Mouse (Mus musculus) splenic B cell, adult 2 months (primary cell): ENCODE data around the gene 4921507P07Rik.
"Not testable (repeated sequence)": the region's sequence is repeated elsewhere in the genome, so short reads cannot be mapped to it uniquely, and the experiment has no call there.

ENCODE experiments used
- DNase-seq: peaks from one replicate; pipeline ENCODE4 v3.0.0-alpha.2; 2011; ENCODE audit warnings: low read depth, low spot score
- H3K27me3 ChIP-seq: 2 replicates; pipeline ENCODE4 v1.6.1; 2012; ENCODE audit warnings: mild to moderate bottlenecking, low read length, moderate library complexity, mixed read lengths; ENCODE audit not compliant: control insufficient read depth, poor library complexity, insufficient read depth, severe bottlenecking
- H3K36me3 ChIP-seq: 2 replicates; pipeline ENCODE4 v1.6.1; 2012; ENCODE audit warnings: mild to moderate bottlenecking, low read length, moderate library complexity, mixed read lengths; ENCODE audit not compliant: control insufficient read depth, poor library complexity, insufficient read depth, severe bottlenecking

Gene 4921507P07Rik

DNA sequence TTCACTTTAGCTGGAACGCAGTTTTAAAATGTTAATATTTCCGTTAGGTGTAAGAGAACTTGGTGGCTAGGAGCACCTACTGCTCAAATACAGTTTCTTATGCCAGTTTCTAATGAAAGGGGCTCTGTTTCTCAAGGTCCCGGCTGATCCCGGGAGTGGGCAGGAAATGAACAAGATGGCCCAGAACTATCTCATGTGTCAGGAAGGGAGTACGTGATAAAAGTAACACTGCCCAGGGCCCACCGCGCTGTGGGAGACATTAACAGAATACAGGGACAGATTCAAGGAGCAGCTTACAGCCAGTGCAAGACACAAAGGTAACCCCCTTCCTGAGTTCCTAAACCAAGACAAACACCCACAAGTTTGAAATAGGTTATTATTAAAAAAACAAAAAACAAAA is 10.7 kb downstream of the 4921507P07Rik start:
- no peaks in the 10 kb centered on the region for H3K27me3 ChIP-seq
- no peaks in the 10 kb centered on the region for H3K36me3 ChIP-seq
- DNase-seq = no peak

GRCm38 (mm10) chr6:50571661-50572060 is 24.8 kb downstream of the 4921507P07Rik start:
- no peak for DNase-seq
- Histone ChIP-seq H3K27me3 (no peaks in the 10 kb centered on the region), H3K36me3 (no peaks in the 10 kb centered on the region)

DNA sequence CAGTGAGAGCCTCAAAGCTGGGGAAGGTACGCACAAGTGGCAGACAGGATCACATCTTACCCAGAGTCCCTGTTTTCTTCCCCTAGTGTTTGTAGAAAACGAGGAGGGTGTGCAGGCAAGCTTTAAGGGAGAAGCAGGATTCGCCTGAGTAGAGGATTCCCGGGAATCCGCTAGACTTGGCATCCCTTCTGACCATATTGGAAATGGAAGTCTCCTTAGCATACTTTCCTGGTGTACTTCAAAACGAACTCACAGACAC is 29.5 kb downstream of the 4921507P07Rik start:
- H3K27me3 ChIP-seq = no peaks in the 10 kb centered on the region
- no peak for DNase-seq

DNA sequence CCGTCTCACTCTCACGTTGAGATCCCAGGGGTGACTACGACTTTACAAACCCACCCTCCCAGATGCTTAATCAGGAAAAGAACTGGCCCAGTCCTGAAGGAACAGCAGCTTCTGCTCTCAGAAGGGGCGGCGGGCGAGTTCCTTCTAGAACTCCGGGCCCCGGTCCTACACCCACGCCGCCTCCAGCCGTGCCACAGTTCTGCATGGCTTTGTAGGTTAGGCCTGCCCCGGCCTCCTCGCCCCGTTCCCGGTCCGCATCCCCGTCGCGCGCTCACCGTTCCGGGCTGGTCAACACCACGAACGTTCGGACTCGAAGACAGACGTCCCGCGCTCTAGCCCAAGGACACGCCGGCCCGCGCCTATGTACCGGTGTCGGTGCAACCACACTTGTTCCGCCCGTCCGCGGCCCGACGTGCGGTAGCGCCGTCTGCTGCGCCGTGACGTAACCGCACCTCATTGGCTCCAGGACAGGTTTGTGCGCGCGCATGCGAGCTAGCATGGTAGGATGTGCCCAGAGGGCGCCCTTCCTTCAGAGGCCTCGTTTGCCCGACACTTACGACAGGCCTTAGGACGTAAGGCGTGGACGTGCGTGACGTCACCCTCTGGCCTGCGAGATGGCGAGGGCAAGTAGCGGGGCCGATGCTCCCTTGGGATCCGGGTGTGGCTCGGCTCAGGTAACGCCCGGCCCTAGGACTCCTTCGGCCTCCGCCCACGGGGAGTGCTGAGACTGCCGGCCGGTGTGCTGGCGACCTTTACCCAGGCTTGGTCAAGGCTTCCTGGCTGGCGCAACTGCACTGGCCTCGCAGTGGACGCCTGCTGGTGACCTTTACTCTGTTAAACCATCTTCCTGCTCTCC is 30.1 kb downstream of the 4921507P07Rik start, which contains the start of gene Cycs:
Cycs (minus strand) TSS at position 398 of the 856 bp plus-strand sequence.
- DNase-seq = peak; percentile 100
- Histone ChIP-seq H3K36me3 (no peaks in the 10 kb centered on the region; the same call in 1 of the 2 replicates), H3K27me3 (no peaks in the 10 kb centered on the region)

More for the DNA sequence above, 29.5 kb downstream of the 4921507P07Rik start:
- no peaks in the 10 kb centered on the region; the same call in 1 of the 2 replicates for H3K36me3 ChIP-seq

GRCm38 (mm10) chr6:50563651-50564050 is 32.8 kb downstream of the 4921507P07Rik start:
- no peak for DNase-seq
- H3K27me3 ChIP-seq = no peaks in the 10 kb centered on the region
- no peaks in the 10 kb centered on the region; the same call in 1 of the 2 replicates for H3K36me3 ChIP-seq

- no peak for DNase-seq
- Histone ChIP-seq H3K36me3 (no peaks in the 10 kb centered on the region; the same call in 1 of the 2 replicates), H3K27me3 (no peaks in the 10 kb centered on the region)
Observed at GRCm38 (mm10) chr6:50562421-50562820, 34.0 kb downstream of the 4921507P07Rik start.

DNA sequence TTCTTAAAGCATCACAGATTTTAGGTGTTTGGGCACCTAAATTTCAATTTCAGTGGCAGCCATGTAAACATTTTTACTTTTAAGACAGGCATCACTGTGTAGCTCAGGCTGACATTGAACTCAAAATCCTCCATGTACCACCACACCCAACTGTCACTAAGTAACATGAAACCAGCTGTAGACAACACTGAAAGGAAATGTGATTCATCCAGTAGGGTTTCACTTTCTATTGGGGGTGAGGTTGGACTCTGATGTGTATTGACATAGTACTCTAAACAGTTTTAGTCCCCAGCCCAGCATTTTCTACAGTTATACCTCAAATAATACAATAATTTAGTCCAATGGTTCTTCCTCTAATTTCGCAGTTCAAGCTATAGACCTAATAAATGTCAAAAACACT is 35.7 kb downstream of the 4921507P07Rik start:
- DNase-seq = peak; percentile 35
- H3K36me3 ChIP-seq = no peaks in the 10 kb centered on the region; the same call in 1 of the 2 replicates
- no peaks in the 10 kb centered on the region for H3K27me3 ChIP-seq

- Histone ChIP-seq H3K36me3 (no peaks in the 10 kb centered on the region; the same call in 1 of the 2 replicates), H3K27me3 (no peaks in the 10 kb centered on the region)
- no peak for DNase-seq
Observed at GRCm38 (mm10) chr6:50558877-50559276, 37.6 kb downstream of the 4921507P07Rik start.

GRCm38 (mm10) chr6:50557566-50557965 is 38.9 kb downstream of the 4921507P07Rik start:
- H3K27me3 ChIP-seq = no peaks in the 10 kb centered on the region
- no peak for DNase-seq
- H3K36me3 ChIP-seq = no peaks in the 10 kb centered on the region

DNA sequence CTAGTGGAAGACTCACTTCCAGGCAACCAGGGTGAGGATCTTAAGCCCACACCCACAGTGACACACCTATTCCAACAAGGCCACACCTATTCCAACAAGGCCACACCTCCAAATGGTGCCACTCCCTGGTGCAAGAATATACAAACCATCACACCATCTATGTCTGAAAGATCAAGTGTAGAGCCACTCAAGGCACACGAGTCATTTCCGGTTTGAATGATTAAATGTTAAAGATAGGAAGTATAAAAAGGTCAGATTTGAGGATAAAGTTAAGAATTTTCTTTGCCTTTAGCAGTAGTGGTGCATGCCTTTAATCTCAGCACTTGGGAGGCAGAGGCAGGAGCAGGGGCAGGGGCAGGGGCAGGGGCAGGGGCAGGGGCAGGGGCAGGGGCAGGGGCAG is 42.2 kb downstream of the 4921507P07Rik start:
- DNase-seq, H3K36me3 ChIP-seq: not testable (repeated sequence)

DNA sequence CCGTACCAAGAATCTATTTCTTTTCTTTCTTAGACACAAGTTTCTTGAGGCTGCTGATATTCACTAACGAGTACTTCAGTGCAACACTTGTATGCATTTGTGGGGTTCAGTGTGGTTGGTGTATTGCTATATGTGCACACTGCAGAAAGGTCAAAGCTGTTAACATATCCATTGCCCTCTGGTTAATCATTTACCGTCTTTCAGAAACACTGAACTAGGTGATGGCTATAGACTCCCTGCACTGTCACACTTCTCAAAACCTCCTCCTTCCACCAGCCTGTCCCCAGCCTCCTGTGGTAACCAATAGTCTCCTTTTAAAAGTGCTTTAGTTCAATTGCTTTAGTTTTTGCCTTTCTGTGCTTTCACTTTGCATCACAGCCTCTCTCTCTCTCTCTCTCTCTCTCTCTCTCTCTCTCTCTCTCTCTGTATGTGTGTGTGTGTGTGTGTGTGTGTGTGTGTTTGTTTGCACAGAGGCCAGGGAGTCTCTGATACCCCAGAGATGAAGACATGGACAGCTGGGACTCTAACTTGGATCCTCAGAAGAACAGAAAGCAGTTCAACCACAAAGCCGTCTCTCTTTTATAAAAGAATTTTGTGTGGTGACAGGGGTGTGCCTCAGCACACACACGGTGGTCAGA is 43.4 kb downstream of the 4921507P07Rik start:
- Histone ChIP-seq H3K36me3 (no peaks in the 10 kb centered on the region), H3K27me3 (no peaks in the 10 kb centered on the region)
- no peak for DNase-seq

More for the DNA sequence above, 42.2 kb downstream of the 4921507P07Rik start:
- not testable (repeated sequence) for H3K27me3 ChIP-seq

DNA sequence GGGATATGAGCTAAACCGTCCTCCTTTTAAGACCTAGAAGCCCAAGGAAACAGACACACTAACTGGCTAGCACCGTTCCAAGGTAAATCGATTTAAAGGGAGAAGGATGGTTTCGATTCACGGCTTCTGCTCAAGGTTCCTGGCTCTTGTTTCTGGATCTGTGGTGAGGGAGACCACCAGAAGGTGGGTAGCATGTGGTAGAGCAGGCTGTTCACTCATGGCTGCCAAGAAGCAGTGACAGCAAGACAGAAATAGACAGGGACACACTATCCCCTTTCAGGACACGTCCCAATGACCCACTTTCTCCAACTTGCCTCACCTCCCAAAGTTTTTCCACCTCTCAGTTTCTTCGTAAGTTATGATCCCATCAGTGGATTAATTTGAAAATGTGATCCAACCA is 46.6 kb downstream of the 4921507P07Rik start:
- Histone ChIP-seq H3K27me3 (no peaks in the 10 kb centered on the region), H3K36me3 (no peaks in the 10 kb centered on the region)
- DNase-seq = no peak

DNA sequence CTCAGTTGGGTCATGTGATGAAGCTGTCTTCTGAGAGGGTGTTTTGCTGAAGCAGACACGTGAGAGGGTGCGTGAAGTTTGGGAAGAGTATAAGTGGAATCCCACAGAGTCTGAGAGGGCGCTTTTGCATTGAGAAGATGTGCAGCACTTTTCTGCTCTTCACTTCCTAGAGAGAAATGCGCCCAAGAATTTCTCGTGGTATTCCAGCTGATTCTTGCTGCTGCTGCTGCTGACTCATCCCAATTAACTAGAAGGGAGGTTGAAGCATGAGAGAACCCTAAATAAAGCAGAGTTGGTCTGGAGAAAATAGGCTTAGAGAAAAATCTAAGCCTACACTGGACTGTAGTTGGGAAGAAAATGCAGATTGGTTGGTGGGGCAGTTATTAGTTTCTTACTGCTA is 47.4 kb downstream of the 4921507P07Rik start:
- no peaks in the 10 kb centered on the region for H3K36me3 ChIP-seq
- H3K27me3 ChIP-seq = no peaks in the 10 kb centered on the region
- no peak for DNase-seq

DNA sequence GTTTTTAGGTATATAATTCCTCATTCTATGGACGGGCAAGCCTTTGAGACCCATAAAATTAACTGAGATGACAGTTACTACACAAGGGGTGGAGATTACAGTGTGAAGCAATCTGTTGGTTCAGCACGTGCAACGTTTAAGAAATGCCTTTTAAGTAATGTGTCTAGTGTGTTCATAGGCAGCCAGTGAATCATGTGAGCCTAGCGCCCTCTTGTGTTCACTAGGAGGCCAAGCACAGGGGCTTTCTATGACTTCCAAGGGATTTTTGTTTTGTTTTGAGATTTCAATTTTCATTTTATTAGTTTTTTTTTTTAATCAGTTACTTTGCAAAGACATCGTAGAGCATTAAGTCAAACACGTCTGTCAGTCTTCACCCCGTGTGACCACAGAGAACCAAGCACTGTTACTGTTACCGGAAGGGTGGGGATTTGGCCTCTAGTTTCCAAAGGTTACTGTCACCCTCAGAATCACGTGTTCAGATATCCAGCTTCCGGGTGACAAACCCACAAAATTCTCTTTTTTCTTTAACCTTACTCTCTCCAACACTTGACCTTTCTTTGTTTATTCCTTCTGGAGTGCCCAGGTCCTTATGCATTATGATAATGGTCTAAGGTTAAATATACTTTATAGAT is 50.9 kb downstream of the 4921507P07Rik start:
- no peaks in the 10 kb centered on the region for H3K36me3 ChIP-seq
- H3K27me3 ChIP-seq = no peaks in the 10 kb centered on the region
- peak; percentile 63 for DNase-seq

GRCm38 (mm10) chr6:50542535-50542934 is 53.9 kb downstream of the 4921507P07Rik start:
- no peaks in the 10 kb centered on the region for H3K27me3 ChIP-seq
- no peaks in the 10 kb centered on the region for H3K36me3 ChIP-seq
- peak; percentile 7 for DNase-seq
